Mouse (Mus musculus) spleen, adult 2 months (tissue): ENCODE measurements around the gene Ilf2.

Source experiments
- CTCF ChIP-seq: fragments of 200-500 bp; IDR thresholded peaks from 2 replicates; pipeline ENCODE4 v1.5.1; 2011; ENCODE audit warnings: mild to moderate bottlenecking, inconsistent platforms; ENCODE audit not compliant: insufficient read depth, insufficient read length, insufficient replicate concordance; ENCODE audit errors: extremely low read depth
- POLR2A ChIP-seq: fragments of 200-500 bp; IDR thresholded peaks from 2 replicates; pipeline ENCODE4 v1.6.1; 2011; ENCODE audit warnings: low read depth, low read length, inconsistent platforms

- TF ChIP-seq CTCF (no peak), POLR2A (no peak)
Measured at GRCm38 (mm10) chr3:90443977-90444376, 31.9 kb upstream of the Ilf2 start.
